Mouse (Mus musculus): ENCODE measurements around the gene Myo15b.
A peak's percentile ranks its signal among the peaks of the same experiment; 100 is the strongest.
"Not testable (repeated sequence)": the region's sequence is repeated elsewhere in the genome, so short reads cannot be mapped to it uniquely, and the experiment has no call there.

Gene Myo15b

GRCm38 (mm10) chr11:115830550-115831325 lies 27.5 kb upstream of the Myo15b start:
- DNase-seq (ENCODE audit: low read depth in 2 of 2, low spot score in 2 of 2): no peak

GRCm38 (mm10) chr11:115831518-115831917 lies 26.7 kb upstream of the Myo15b start:
- no peak for DNase-seq (ENCODE audit: low read depth in 2 of 2, low spot score in 2 of 2)

DNA sequence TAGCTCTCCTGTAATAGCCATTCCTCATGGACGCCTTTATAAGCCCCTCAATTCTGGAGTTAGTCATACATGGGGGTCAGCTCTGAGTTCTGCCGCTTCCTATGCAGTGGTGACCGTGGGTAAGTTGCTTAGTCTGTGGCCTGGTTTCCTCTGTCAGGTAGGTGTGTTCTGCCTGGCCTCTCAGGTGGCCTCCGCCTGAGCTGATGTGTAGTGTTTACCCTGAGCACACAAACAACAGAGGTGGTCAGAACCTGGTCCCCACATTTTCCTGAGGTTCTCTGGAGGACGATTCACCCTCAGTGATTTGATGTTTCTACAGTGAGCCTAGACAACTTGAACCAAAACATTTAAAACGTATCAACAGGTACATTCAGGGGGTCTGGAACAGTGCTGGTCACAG lies 26.1 kb upstream of the Myo15b start:
- DNase-seq (ENCODE audit: low read depth in 2 of 2, low spot score in 2 of 2): no peak

DNA sequence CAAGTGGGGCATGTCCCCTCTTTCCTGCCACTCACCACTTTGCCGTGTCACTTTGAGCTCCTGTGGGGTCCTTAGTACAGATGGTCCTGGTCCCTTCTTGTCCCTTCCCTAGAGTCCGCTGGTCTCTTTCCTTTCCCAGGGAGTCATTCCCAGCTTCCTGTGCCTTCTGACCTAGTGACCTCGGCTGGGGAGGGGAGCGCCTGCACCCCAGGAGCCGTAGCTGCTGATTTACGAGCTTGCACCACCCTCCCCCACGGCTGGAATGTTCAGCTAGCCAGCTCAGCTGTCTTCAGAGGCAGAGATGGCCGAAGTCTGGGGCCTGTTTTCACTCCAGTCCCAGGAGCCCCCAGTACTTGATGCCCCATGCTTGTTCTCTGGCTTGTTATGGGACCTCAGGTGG lies 25.7 kb upstream of the Myo15b start:
- DNase-seq (ENCODE audit: low read depth in 2 of 2, low spot score in 2 of 2): no peak

DNA sequence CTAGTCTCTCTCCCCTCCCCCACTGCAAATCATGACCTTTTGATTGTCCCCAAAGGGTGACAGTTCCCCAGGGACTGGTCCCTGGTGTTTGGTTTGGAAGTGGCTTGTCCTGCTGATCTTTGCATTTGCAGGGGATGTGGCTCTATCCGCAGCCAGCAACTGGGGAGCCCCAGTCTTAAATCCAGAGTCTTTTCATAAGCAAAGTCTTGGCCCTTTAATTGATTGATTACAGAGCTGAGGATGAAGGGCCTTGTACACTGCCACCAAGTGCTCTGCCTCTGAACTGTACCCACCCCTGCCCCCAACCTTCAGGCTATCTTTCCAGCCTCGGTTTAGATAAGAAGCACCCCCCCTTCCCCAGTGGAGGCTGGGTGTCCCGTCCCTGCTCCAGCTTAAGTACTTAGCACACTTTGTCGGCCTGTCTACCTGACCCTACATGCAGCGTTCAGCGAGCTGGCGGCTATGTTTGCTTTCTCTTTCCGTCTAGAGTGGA lies 25.1 kb upstream of the Myo15b start:
- no peak for DNase-seq (ENCODE audit: low read depth in 2 of 2, low spot score in 2 of 2)

- DNase-seq (ENCODE audit: low read depth in 2 of 2, low spot score in 2 of 2): no peak
Observed at GRCm38 (mm10) chr11:115834033-115834432, 24.2 kb upstream of the Myo15b start.

DNA sequence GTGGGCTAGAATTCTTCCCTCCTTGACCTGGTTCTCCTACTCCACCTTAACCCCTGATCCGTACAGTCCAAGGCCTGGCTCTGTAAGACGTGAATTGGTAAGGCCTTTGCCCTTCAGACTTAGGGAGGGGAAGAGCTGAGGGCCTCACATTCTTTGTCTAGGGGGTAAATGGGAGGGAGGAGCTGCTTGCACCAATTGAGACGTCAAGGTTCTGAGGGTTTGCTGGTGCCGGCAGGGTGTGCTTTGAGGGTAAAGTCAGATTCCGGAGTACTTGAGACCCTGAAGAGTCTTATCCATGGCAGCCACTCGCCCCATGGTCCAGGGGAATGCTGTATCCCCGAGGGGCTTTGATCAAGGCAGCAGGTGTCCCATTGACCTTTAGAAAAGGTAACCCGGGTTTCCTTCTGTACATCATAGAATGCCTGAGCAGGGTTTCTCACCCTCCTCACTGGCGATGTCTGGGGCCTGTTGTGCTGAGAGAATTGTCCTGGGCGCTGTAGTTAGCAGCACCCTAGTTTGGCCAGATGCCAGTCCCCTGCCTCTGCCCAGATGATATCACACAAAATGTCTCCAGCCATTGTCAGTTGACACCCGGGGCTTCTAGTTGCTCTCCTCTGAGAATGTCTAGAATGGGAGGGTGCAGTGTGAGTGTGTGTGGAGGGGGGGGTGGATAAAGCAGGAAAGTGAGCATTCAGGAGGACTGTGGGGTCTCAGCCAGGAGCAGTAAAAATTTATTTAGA lies 21.4 kb upstream of the Myo15b start:
- DNase-seq (ENCODE audit: low read depth in 2 of 2, low spot score in 2 of 2): no peak

DNA sequence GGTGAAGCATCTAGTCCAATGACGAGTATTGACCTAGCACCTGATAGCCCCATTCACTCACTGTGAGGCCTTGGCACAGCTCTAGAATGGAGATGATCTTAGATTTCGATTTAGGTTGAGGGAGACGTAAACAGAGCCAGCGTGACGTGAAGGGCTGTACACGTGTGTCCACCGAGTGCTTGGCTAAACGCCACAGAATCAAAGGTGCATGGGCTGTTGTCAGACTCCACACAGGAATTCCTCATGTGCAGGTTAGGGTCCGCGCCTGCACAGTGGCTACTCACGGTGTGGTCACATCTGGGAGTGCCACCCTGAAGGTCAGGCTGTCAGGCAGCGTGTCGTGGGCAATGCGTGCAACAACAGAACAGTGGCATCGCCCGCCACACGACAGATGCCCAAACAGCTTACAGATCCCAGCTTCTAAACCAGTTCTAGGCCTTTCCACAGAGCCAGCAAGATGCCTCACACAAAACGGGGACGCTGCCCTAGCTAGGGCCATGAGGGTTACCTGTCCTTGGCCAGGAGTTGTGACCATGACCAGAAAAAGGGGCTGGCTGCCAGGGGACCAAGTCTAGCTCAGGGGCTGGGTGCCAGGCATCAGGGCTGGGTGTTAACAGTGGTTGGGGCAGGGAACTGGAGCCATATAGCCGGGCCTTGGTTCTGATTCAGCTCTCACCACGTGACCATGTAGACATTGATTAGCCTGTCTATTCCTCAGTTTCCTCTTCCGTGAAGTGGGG lies 20.4 kb upstream of the Myo15b start:
- no peak for DNase-seq (ENCODE audit: low read depth in 2 of 2, low spot score in 2 of 2)

- DNase-seq (ENCODE audit: low read depth in 2 of 2, low spot score in 2 of 2): no peak
Observed at GRCm38 (mm10) chr11:115838895-115839311, 19.3 kb upstream of the Myo15b start.

DNA sequence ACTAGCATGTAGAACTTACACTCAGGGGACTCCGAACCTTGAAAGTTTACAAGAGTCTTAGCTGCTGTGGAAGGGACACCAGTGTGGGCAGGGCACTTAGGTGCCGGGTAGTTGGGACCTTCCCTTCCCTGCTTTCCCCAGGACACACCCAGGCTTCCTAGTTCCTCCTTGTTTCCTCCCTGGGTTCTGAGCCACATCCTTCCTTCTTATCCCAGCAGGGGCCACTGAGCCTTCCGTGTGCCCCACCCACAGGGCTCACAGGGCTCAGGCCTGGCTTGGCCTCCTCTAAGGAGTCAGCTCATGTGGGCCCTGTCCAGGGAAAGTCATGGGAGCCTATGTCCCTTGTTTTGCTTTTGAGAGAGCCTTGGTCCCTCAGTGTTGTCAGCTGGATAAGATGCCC lies 18.5 kb upstream of the Myo15b start:
- no peak for DNase-seq (ENCODE audit: low read depth in 2 of 2, low spot score in 2 of 2)

GRCm38 (mm10) chr11:115841044-115841443 lies 17.2 kb upstream of the Myo15b start:
- no peak for DNase-seq (ENCODE audit: low read depth in 2 of 2, low spot score in 2 of 2)

- no peak for DNase-seq (ENCODE audit: low read depth in 2 of 2, low spot score in 2 of 2)
Observed at GRCm38 (mm10) chr11:115841961-115842550, 16.1 kb upstream of the Myo15b start.

- DNase-seq (ENCODE audit: low read depth in 2 of 2, low spot score in 2 of 2): no peak
Observed at GRCm38 (mm10) chr11:115843141-115843890, 14.9 kb upstream of the Myo15b start.

DNA sequence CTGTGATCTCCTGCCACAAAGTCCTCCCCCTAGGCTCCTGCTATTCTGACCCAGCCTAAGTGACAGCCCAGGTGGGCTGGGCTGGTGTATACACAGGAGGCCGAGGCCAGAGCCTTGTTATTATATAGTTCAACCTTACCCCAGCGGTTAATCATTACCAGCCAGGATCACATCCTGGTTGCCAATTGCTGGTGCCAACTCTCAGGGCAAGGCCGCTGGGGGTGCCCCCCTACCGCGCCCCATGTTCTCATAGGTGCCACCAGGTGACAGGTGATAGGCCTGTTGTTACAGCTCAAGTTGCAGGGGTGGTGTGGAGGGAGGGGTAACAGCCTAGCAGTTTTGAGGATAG lies 14.3 kb upstream of the Myo15b start:
- no peak for DNase-seq (ENCODE audit: low read depth in 2 of 2, low spot score in 2 of 2)

DNA sequence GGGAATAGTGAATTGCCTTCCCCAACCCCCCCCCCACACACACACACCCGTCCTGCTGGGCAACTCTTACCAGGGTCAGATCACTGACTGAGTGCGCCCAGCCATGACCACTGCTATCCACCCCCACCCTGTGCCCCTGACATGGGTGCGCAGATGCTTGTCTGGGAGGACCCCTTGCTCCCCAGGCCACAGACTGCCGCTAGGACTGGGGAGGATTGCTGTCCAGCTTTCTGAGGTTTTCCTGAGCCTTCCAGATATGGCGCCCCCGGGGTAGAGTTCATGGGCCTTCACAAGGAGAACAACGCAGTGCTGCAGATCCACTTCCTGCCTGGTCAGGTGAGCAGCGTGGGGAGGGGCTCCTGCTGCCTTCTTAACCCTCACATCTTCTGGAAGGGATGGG lies 14.0 kb upstream of the Myo15b start:
- DNase-seq (ENCODE audit: low read depth in 2 of 2, low spot score in 2 of 2): no peak

- DNase-seq (ENCODE audit: low read depth in 2 of 2, low spot score in 2 of 2): no peak
Observed at GRCm38 (mm10) chr11:115845819-115846218, 12.4 kb upstream of the Myo15b start.

GRCm38 (mm10) chr11:115854674-115855073 lies 3.5 kb upstream of the Myo15b start:
- DNase-seq (ENCODE audit: low read depth in 2 of 2, low spot score in 2 of 2): no peak

DNA sequence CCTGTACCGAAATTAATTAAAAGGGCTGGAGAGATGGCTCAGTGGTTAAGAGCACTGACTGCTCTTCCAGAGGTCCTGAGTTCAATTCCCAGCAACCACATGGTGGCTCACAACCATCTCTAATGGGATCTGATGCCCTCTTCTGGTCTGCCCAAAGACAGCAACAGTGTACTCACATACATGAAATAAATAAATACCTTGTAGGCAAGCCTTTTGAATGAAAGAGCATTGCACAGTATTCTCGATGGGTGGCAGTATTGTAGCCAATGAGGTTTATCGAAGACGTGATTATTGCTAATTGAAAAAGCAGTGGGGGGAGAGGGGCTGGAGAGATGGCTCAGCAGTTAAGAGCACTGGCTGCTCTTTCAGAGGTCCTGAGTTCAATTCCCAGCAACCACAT lies 1.1 kb upstream of the Myo15b start:
- DNase-seq (ENCODE audit: low read depth in 2 of 2, low spot score in 2 of 2): not testable (repeated sequence)

DNA sequence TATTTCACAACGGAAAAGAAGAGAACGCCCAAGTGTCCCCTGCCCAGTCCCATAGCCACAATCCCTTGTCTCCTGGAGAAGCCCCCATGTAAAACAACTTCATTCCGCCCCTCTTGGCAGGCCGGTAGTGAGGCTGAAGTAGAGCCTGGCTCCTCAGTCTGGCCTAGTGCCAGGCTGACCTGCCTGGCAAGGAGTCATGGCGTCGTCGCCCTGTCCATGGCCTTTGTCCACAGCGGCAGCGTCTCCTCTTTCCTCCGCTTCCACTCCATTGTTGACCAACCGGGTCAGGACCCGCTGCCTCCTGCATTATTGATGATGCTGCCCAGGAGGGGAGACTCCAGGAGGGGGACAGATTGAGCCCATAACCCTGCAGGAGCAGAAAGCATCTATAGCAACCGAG lies 270 bp upstream of the Myo15b start:
- DNase-seq (ENCODE audit: low read depth in 2 of 2, low spot score in 2 of 2): no peak

- DNase-seq (ENCODE audit: low read depth in 2 of 2, low spot score in 2 of 2): peak; percentile 80 to 81
Observed at GRCm38 (mm10) chr11:115859143-115859945, 1.1 kb downstream of the Myo15b start.

Measured in CD8-positive naive resting alpha-beta T cell, adult 2 months (primary cell).